Mouse (Mus musculus) monocyte, adult 2 months (primary cell): ENCODE data around the gene Rrp15.

Source experiments
- DNase-seq, 2 experiments: peaks; one replicate each; pipeline ENCODE4 v3.0.0; 2022; ENCODE audit warnings: low spot score in 2 of 2, low read depth in 1 of 2

Gene Rrp15

GRCm38 (mm10) chr1:186676199-186676598 lies 73.0 kb downstream of the Rrp15 start:
- no peak for DNase-seq

GRCm38 (mm10) chr1:186675263-186675662 lies 73.9 kb downstream of the Rrp15 start:
- no peak for DNase-seq

GRCm38 (mm10) chr1:186674621-186675020 lies 74.5 kb downstream of the Rrp15 start:
- DNase-seq = no peak

GRCm38 (mm10) chr1:186673166-186673565 lies 76.0 kb downstream of the Rrp15 start:
- DNase-seq = no peak
